Mouse (Mus musculus): ENCODE measurements around the gene Gpha2.

The Gpha2 gene

DNA sequence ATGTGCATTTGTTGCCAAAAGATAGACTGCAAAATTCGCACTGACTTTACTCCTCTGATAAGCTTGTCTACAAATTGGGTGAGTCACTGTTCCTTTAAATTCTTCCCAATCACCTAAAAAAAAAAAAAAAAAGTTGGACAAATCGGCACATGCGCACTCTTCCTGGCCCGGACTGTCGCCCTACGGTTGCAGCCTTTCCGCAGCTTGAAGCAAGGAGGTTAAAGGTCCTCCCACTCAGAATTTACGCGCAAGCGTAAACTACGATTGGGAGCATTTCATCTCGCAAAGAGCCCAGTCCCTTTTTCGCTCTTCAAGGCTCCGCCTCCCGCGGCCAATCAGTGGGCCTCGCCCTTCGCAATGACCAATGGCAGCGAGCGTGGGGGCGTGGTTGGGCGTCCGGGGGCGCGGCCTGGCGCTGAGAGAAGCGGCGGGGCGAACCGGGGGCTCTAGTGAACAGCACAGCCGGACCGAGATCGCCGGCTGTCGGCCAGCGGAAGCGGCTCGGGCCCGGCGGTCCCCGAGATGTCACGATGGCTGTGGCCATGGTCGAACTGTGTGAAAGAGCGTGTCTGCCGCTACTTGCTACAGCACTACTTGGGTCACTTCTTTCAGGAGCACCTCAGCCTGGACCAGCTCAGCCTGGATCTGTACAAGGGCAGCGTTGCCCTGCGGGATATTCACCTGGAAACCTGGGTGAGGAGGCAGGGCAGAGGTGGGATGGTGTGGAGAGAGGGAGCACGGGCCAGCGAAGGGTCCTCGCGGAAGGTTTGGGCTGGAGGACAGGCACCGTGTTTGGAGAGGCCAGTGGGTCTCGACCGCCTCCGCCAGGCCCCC lies 15.3 kb downstream of the Gpha2 start, which contains the start of gene Atg2a:
Atg2a (plus strand) TSS at position 395 of the 834 bp plus-strand sequence.
- peak; percentile 98 for DNase-seq (ENCODE audit: low spot score in 2 of 2)

DNA sequence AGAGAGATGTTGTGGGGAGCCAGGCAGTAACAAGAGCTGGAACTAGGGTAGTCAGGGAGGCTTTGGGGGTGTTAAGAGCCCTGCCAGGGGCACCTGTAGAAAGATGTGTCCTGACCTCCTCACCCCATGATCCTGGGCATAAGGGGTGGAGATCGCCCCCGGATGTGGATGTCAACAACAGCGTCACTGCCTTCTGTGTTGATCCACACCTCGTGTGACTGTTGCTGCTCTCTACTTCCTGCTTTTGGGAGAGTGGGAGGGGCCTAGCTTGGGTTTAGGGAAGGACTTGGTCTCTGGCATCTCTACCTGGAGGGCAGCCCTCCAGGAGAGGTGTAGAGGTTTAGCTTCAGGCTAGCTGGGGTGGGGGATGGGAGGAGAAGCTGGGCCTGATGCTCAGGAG lies 16.1 kb downstream of the Gpha2 start:
- DNase-seq (ENCODE audit: low spot score in 2 of 2), result no peak

DNA sequence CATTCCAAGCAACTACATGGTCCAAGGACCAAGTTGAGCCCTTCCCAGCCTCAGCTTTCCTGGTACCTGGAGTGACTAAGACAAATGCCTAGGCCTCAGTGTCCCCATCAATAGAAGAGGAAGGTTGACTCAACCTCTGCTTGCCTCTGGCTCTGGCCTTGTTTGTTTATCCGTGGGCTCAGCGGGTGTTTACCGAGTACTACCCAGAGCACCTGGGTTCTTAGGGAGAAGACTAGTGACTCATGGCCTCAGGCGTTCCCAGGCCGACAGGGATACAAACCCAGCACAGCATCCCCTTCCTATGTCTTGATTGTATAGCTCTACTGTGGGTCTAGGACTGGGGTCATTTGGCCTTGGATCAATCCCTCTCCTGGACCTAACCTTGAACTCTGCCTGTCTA lies 17.0 kb downstream of the Gpha2 start:
- no peak for DNase-seq (ENCODE audit: low spot score in 2 of 2)

DNA sequence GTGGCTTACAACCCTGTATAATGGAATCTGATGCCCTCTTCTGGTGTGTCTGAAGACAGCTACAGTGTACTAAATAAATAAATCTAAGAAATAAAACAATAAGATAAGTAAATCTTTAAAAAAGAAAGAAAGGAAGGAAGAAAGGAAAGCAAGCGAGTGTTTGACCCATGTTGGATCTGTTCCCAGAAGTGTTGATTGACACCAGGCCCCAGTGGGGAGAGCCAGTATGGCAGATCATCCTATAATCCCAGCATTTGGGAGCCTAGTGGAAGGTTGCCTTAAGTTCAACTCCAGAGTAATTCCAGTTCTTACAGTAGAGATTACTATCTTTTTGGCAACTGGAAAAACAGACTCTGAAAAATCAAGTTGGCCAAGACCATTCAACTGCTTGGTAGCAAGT lies 19.6 kb downstream of the Gpha2 start:
- no peak for DNase-seq (ENCODE audit: low spot score in 2 of 2)

DNA sequence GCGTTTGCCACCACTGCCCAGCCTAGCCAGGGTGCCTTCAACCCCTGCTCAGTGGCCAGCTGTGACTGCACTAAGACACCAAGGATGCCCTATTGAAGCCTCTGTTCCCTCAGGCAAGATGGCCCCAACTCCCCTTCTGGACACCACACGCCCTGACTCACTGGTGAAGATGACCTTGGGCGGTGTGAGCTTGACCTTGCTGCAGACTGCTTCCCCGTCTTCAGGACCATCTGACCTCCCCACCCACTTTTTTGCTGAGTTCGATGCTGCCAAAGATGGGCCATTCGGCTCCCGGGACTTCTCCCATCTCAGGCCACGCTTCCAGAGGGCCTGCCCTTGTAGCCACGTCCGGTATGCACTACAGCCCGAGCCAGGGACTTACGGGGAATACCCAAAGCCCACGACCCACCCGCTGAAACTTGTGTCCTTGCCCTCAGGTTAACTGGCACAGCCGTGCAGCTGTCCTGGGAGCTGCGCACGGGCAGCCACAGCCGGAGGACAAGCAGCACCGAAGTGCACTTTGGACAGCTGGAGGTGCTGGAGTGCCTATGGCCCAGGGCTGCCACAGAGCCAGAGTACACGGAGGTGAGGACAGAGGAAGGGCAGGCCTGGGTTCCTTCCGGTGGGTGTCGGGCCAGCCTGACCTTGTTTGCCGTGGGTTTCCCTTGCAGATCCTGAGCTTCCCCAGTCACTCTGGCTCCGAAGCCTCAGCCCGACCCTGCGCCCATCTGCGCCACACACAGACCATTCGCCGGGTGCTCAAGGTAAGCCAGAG lies 21.5 kb downstream of the Gpha2 start:
- no peak for DNase-seq (ENCODE audit: low spot score in 2 of 2)

DNA sequence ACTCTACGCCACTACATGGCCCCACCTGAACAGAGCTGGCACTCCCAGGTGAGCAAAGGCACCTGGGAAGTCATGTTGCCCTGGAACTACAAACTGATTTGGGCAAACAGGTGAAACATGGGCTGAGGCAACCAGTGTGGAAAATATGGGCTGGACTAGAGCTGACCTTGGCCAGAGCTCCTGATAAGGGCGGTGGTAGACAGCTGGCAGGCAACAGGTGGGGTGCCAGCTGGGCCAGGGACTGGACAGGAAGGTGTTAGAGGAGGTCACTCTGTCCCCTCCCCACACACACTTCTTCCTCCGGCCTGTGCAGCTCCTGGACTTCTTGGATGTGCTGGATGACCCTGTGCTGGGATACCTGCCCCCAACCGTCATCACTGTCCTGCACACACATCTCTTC lies 26.8 kb downstream of the Gpha2 start:
- no peak for DNase-seq (ENCODE audit: low spot score in 2 of 2)

DNA sequence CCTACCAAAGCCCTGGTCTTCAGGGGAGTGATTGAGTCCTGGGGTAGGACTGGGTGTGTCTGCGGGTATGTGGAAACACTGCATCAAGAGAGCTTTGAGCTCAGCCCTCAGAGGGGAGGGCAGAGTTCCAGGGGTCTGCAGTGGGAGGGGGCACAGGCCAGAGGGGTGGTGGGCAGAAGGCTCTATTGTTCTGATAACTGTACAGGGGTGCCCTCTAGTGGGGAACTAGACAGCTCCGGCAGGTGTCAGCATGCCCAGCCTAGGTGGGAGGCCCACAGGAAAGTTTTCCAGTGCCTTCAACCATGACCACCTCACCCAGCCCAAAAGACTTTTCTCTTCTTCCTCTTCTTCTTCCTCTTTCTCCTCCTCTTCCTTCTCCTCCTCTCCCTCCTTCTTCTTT lies 34.2 kb downstream of the Gpha2 start:
- DNase-seq (ENCODE audit: low spot score in 2 of 2), result no peak

DNA sequence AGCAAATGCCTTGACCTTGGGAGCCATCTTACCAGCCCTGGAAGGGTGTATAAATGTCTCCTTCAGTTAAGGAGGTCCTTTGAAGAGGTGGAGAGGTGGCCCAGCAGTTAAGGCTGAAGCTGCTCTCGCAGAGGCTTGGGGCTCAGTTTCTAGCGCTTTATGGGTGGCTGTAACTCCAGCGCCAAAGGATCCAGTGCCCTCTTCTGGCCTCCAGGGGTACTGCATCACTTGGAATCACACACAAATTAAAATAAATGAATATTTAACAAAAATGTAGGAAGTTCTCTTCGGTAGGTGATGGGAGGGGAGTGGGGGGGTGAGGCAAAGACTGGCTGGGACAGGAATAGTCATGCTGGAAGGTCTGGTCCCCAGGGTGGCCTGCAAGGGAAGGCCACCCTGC lies 34.8 kb downstream of the Gpha2 start:
- DNase-seq (ENCODE audit: low spot score in 2 of 2), result no peak

DNA sequence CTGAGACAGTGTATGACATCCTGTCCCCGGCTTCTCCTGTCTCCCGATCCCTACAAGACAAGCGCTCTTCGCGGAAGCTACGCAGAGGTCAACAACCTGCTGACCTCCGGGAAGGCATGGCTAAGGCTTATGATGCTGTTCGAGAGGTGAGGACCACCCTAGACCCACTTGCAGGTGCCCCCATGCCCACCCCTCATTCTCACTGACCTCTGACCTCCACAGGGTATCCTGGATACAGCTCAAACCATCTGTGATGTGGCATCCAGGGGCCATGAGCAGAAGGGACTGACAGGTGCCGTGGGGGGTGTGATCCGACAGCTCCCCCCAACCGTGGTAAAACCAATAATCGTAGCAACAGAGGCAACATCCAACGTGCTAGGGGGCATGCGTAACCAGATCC lies 35.2 kb downstream of the Gpha2 start:
- DNase-seq (ENCODE audit: low spot score in 2 of 2), result no peak

DNA sequence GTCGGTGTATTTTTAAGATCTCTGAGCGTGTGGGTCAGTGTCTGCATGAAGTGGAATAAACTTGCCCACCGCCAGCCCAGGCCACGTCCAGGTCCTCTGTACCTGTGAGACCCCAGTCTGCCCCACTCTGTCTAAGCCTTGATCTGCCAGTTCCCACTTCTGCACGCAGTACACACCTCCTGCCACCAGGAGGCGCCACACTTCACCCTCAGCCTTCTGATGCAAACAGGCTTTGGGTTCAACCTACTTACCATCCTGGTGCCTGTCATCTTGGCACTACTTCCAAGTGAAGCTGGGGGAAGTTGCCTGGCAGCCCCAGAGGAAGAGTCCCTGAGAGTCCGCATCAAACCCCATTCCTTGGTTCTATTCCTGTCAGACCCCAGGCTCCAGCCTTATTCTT lies 36.0 kb downstream of the Gpha2 start:
- DNase-seq (ENCODE audit: low spot score in 2 of 2), result peak; percentile 52 to 78

DNA sequence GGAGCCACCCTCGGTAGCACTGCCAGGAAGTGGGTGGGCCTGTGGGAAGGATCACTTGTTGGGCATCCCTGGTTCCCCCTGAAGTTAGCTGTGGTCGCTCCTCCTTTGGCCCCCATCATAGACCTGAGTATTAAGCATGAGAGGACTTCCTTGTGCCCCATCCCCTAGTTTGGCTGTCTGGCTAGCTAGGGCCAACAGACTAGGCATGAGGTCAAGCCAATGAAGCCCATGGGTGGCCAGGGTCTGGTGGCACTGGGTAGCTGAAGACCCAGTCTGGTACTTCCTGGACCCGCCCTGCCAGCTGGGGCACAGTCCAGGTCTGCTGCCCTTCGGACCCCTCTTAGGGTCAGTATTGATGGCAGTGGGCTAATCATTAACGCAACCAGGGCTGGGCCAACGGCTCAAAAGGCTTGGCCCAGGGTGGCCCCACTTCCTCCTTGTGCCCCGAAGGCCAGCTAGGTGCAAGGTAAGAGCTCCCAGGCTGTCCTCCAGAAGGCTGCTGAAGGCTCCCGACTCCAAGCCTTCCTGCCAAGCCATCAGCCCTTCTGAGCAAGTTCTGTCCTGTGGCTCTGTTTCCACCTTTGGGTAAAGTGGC lies 36.8 kb downstream of the Gpha2 start:
- DNase-seq (ENCODE audit: low spot score in 2 of 2), result no peak

DNA sequence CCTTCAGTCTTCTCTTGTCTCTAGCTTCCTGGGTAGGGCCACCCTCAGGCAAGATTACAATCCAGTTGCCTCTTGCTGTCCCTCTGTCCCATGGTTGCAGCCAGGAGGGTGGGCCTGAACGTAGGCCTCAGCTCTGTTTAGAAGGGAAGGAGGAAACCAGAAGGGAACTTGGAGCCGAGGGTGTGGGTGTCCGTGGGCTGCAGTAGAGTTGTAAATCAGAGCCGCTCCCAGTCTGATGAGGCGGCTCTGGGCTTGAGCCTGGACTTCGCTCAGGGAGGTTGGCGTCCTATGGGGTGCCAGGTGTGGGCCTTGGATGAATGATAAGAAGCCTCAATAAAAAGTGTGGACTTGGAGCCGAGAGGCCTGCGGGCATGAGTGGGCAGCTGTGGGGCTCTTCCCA lies 38.0 kb downstream of the Gpha2 start:
- DNase-seq (ENCODE audit: low spot score in 2 of 2), result no peak

DNA sequence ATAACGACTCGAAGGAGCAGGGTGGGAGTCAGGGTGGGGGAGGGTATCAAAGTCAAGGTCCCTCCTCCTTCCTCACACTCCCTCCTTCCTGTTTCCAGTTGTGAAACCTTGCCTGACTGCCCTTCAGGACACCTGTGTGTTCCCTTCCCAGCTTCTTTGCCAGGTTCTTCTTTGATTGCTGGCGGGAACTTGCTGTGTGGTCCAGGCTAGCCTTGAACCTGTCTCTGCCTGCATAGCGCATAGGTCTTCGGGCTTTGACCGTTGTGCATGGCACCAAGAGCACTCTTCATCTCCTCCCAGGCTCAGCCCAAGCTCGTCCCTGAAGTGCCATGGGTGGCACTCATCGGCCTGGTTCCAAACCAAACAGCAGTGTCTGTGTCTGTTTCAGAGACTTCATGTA lies 38.8 kb downstream of the Gpha2 start:
- no peak for DNase-seq (ENCODE audit: low spot score in 2 of 2)

DNA sequence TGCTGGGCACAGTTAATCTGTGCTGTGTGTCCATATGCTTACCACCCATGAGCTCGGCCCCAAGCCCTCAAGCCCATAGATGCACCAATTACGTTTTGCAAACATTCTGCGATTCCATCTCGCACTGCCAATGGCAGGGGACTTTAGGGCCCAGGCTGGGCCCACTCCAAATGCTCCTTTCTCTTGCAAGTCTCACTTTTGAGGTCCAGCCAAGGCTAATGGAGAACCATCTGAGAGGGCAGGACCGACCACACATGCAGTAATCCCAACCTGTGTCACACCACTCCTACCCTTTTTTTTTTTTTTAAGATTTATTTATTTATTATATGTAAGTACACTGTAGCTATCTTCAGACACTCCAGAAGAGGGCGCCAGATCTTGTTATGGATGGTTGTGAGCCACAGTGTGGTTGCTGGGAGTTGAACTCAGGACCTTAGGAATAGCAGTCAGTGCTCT lies 39.6 kb downstream of the Gpha2 start:
- DNase-seq (ENCODE audit: low spot score in 2 of 2), result no peak

DNA sequence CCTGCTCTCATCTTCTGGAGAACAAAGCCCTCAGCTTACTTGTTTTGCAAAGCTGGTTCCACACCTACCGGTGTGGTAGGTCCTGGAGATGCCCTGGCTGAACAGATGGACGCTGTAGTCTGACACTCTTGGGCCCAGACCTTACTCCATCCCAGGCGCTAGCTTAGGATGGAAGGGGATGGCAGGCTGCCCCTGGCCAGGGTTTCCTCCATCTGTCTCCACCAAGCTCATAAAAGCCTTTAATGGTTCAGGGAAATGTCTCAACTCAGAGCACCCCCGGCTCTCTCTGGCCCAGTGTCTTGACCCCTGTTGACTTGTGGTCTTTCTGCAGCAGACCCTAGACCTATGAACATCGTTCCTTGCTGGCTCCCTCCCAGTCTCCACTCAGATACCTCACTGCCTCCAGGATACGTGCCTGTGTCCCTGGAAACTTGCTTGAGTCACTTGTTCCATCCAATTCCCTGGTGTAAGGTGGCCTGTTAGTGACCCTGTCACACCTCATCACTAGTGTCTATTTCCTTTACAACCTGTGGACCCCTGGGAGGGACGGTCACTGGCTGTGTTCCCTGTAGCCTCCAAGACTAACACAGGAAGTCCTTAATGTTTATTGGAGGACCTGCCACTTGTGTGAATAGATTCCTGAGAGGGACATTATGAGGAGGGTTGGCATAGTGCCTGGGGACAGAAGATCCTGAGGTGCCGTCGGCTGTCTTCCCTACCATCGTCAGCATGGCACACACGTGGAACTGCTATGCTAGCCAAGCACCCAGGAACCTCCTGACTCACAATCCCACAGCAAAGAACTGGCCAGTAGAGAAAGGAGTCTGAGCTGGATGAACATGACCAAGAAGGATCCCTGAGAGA lies 41.4 kb downstream of the Gpha2 start:
- no peak for DNase-seq (ENCODE audit: low spot score in 2 of 2)

DNA sequence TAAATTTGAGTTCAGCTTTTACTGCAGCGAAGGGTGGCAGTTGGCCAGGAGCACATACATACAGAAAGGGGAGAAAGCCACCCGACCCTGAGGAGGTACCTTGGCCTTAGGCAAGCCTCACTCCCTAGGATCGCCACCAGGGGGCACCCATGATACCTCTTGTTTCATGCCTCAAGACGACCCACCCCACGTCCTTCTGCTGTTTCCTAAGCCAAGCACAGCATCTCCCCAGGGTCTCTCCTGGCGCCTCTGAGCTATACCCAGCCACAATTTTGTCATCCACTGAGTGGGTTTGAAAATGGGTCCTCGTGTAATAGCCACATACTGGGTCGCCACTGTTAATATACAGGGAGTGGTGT lies 42.0 kb downstream of the Gpha2 start:
- peak; percentile 78 to 90 for DNase-seq (ENCODE audit: low spot score in 2 of 2)

DNA sequence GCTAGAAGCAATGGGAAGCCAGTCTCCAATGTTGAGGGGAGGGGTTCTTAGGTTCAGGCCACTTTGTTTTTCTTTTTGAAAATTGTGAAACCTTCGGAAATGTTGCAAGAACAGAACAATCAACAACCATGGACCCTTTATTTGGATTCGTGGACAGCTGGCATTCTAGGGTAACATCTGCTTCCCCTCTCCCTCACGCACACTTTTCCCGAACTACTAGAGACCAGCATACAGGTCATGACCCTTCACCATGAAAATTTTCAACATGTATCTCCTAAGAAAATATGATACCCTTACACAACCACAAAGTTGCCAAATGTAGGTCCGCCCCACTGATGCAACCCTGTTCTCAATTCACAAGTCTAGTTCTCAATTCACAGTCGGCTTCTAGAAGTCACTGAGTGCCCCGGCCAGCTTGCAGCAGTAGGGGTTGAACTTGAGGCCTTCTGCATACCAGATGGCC lies 42.5 kb downstream of the Gpha2 start:
- DNase-seq (ENCODE audit: low spot score in 2 of 2), result no peak

DNA sequence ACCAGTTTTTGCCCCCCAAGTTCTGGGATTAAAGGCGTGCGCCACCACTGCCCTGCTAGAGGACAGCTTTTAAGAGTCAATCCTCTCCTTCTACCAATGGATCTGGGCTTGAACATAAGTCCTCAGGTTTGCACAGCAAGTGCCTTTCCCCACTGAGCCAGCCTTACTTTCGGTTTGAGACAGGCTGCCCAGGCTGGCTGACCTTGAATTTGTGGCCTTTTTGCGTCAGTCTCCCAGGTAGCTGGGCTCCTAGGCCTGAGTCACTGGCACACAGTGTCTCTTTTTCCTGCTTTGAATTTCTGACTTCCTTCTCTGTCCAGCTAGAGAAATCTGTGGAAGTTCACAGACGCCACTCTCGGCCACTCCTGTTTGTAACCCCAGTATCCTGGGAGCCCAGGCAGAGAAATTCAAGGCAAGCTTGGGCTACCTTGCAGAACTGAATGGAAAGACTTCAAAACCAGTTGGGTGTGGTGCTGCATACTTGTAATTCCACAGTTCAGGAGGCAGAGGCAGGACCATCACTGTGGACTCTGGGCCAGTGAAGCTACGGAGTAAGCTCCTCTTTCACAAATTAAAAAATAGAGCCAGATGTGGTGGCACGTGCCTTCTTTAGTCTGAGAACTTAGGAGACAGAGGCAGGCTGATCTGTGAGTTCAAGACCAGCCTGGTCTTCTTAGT lies 43.8 kb downstream of the Gpha2 start:
- DNase-seq (ENCODE audit: low spot score in 2 of 2), result no peak

DNA sequence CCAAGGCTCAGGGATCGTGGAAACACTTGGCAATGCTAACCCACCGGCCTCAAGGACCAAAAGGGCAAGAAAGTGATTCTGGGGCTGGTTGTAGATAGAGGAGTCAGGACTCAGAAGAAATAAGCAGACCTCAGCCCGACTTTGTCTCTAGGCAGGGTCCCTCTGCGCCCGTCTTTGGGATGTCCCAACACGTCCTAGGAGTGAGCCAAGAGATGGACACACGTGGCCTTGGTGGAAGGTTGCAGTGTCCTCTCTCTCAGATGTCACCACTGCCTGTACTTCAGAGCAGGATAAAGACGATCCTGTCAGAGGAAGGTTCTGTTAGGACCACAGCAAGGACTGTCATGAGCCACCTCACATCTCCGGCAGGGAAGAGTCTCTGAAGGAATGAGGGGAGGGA lies 44.5 kb downstream of the Gpha2 start:
- DNase-seq (ENCODE audit: low spot score in 2 of 2), result no peak

DNA sequence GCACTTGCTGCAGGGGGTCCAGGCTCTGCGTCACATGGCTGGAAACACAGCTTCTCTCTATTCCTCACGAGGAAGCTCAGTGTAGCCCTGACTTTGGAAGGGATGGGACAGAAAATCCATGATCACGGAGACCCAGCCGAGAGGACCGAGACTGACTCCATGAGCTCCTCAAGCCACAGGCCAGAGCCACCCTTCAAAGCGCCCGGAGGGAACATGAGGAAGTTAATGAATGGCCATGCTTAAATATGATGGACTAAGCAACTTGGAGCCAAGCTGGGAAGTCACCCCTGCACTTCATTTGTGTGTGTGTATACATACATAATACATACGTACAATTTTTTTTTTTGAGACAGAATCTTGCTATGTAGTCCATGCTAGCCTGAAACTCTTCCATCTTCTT lies 45.0 kb downstream of the Gpha2 start:
- DNase-seq (ENCODE audit: low spot score in 2 of 2), result no peak

DNA sequence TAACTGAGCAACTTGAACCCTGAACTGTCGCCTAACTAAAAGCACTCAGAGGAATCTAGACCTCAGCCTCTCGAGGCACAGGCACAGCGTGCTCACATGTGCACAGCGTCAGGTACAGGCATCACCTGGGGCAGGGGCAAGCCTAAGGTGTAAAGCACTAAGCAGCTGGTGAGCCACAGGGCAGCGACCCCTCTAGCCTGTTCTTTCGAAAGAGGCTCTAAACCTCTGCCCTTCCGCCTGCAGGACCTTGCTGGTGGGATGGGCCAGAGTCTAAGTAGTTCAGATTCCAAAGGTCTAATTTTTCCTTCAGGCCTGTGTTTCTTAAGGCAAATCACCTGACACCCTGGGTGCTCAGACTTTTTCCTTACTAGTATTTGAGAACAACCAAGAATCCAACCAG lies 45.9 kb downstream of the Gpha2 start:
- DNase-seq (ENCODE audit: low spot score in 2 of 2), result no peak
